Mouse (Mus musculus): ENCODE measurements around the gene Vmn2r67. TPM values are rescaled to one million over a fixed set of nuclear protein-coding genes. Genes with fewer than 3 reads are reported as not detected.
"Not testable (repeated sequence)": the region's sequence is repeated elsewhere in the genome, so short reads cannot be mapped to it uniquely, and the experiment has no call there.

The Vmn2r67 gene
- total RNA-seq (2021): not detected
- long read RNA-seq, experiment 1: 0 reads
- long read RNA-seq, experiment 2: 0 reads

GRCm38 (mm10) chr7:85155898-85156297 is at the start of gene Vmn2r67:
Gene Vmn2r67 (minus strand): TSS chr7:85155998.
- no peak for DNase-seq

- DNase-seq: not testable (repeated sequence)
These were observed 51.3 kb downstream of the Vmn2r67 start for GRCm38 (mm10) chr7:85104531-85104930.

Other genes with a start within 250 kb of the Vmn2r67 start
- not detected for gene Vmn2r65, start 191.9 kb downstream of the Vmn2r67 start, total RNA-seq (2021)
- gene Vmn2r66, start 143.7 kb downstream of the Vmn2r67 start, total RNA-seq (2021): not detected
- gene Vmn2r68, start 81.8 kb upstream of the Vmn2r67 start, total RNA-seq (2021): not detected